Mouse (Mus musculus): ENCODE measurements around the gene Ret. TPM values are rescaled to one million over a fixed set of nuclear protein-coding genes. Genes with fewer than 3 reads are reported as not detected.

Gene Ret
- polyA plus RNA-seq, 1 experiment from 2014 or later, result 13.1 TPM

Other genes with a start within 250 kb of the Ret start
- gene Rasgef1a, start 186.3 kb downstream of the Ret start, polyA plus RNA-seq (2015; fragmentation: Nextera tagmentation; extraction: Ambion mirVana), result 0.39 and 0.72 TPM in 2 replicates
- gene Csgalnact2, start 58.6 kb downstream of the Ret start, polyA plus RNA-seq (2015; fragmentation: Nextera tagmentation; extraction: Ambion mirVana), result 16.0 and 16.8 TPM in 2 replicates
- gene Bms1, start 221.8 kb upstream of the Ret start, polyA plus RNA-seq (2015; fragmentation: Nextera tagmentation; extraction: Ambion mirVana), result 30.1 and 31.1 TPM in 2 replicates